Mouse (Mus musculus): Measurements from ENCODE around the gene St5.

Gene St5

DNA sequence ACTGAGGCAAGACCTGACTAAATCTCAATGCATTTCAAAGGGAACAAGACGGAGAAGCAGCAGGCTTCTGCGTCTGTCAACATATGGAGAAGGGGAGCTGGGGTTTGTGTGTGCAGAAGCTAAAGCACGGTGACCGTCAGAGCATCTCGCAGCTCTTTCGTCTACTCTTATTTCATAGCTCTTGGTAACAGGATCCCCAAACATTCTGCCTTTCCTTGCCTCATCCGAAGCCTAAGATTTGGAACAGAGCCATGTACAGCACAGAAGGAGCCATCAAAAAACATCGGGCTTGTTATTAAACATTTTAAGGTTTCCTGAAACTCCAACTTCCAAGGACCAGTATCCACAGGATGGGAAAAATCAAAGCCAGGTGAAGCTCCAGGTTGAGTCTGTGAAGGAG is 62.3 kb downstream of the St5 start:
- no peak for DNase-seq (ENCODE audit: low spot score in 2 of 2)

GRCm38 (mm10) chr7:109637391-109637790 is 66.0 kb downstream of the St5 start:
- no peak for DNase-seq (ENCODE audit: low spot score in 2 of 2)

GRCm38 (mm10) chr7:109636086-109636792 is 67.2 kb downstream of the St5 start:
- no peak for DNase-seq (ENCODE audit: low spot score in 2 of 2)

GRCm38 (mm10) chr7:109633404-109634085 is 69.9 kb downstream of the St5 start:
- DNase-seq (ENCODE audit: low spot score in 2 of 2) = no peak

GRCm38 (mm10) chr7:109631330-109631729 is 72.1 kb downstream of the St5 start:
- DNase-seq (ENCODE audit: low spot score in 2 of 2) = no peak

GRCm38 (mm10) chr7:109629871-109630778 is 73.3 kb downstream of the St5 start:
- no peak for DNase-seq (ENCODE audit: low spot score in 2 of 2)

DNA sequence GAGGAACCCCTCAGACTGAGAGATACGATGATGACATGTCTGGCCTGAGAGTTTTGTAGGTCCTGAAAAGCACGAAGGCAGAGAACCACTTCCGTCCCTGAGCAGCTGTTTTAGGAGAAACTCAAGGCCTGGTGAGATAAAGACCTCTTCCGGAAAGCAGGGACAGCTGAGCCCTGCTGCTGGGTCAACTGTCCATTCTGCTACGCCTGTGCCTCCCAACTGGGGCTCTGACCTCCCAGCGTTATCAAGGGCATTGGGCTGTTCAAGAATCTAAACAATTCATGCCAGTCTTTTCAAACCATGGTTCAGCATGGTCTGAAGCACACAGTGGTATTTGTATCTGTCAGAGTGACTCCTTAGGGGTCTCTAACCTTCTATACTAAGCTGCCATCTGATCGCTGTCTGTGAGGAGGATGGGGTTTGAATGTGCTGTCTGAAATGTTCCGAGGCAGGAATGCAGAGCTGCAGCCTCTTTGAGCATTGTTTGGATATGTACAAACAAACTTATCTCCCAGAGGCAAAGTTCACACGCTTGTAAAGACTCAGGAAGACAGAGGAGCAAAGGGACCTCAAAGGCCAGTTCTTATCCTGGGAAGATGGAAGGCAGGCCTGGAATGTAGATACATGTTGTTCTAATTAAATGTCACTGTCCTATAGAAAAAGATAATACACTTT is 74.3 kb downstream of the St5 start:
- no peak for DNase-seq (ENCODE audit: low spot score in 2 of 2)

GRCm38 (mm10) chr7:109627851-109628250 is 75.6 kb downstream of the St5 start:
- DNase-seq (ENCODE audit: low spot score in 2 of 2) = no peak

DNA sequence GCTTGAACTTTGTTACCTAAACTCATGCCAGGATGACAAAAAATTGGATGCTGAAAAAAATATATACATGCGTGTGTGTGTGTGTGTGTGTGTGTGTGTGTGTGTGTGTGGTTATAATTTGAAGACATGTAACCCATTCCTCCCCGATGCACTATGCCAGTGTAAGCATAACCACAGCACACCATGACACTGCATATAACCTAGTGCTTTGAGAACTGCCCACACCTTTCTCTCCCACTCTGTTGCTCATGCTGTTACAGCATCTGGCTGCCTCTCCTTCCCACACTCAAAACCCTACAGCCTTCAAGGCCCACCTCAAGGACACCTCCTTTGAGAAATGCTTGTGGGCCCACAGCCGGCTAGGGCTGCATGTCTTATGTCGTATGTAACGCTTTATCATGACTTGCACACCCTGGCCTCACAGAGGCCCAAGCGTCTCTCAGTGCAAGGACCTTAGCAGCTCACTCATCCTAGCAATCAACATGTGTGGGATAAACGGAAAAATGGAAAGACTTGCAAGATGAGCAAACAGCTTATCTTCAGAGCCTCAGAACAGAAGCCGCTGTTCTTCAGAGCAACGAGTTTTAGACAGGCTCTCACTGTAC is 81.1 kb downstream of the St5 start:
- DNase-seq (ENCODE audit: low spot score in 2 of 2) = no peak

DNA sequence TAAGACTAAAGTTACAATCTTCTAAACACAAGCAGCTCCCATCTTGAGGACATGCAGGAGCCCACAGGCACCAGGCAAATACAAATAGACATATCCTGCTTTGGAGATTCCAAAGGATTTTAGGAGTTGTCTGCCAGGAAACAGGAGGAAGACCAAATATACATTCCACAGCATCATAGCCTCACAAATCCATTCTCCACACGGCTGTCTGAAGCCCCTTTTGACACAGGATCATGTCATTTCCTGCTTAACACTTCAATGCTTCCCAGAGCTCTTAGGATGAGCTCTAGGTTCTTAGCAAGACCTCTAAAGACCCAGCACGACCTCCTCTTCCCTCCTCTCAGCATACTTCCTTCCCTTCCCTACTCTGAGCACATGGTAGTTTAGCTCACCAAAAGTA is 82.4 kb downstream of the St5 start:
- DNase-seq (ENCODE audit: low spot score in 2 of 2) = no peak

DNA sequence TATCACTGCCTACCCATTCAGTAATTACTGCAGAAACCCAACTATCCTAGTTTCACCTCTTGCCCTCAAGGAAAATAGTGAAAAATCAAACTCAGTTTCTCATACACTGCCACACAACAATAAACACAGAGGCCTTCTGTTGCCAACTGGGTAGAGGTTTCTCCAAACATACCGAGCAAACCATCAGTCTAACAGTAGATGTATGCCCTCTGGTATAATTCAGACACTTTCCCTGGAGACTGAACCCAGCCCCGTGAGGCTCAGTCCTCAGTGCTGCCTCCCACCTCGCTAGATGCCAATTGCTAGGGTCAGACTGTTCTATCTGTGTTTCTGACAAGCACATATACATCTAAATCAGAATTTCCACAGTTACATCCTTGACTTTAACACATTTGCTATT is 83.1 kb downstream of the St5 start:
- no peak for DNase-seq (ENCODE audit: low spot score in 2 of 2)

GRCm38 (mm10) chr7:109618721-109619120 is 84.7 kb downstream of the St5 start:
- DNase-seq (ENCODE audit: low spot score in 2 of 2) = peak in 1 of 2 experiments; percentile 29

DNA sequence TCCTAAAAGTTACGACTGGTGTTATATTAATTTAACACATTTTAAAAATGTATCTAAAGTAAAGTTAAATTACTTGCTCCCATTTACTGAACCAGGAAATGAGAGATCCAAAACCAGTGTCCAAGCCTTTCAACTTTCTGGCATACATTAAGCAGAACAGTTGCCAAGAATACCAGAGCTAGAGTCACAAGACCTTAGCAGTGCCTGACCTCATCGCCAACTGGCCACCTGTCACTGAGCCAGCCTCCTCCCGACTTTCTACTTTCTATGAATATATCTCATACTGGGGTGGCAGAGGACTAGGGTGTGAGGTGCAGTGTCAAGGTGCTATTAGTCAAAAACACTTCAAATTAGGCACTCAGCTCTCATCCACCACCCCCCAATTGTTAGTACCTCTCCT is 85.6 kb downstream of the St5 start:
- DNase-seq (ENCODE audit: low spot score in 2 of 2) = no peak

DNA sequence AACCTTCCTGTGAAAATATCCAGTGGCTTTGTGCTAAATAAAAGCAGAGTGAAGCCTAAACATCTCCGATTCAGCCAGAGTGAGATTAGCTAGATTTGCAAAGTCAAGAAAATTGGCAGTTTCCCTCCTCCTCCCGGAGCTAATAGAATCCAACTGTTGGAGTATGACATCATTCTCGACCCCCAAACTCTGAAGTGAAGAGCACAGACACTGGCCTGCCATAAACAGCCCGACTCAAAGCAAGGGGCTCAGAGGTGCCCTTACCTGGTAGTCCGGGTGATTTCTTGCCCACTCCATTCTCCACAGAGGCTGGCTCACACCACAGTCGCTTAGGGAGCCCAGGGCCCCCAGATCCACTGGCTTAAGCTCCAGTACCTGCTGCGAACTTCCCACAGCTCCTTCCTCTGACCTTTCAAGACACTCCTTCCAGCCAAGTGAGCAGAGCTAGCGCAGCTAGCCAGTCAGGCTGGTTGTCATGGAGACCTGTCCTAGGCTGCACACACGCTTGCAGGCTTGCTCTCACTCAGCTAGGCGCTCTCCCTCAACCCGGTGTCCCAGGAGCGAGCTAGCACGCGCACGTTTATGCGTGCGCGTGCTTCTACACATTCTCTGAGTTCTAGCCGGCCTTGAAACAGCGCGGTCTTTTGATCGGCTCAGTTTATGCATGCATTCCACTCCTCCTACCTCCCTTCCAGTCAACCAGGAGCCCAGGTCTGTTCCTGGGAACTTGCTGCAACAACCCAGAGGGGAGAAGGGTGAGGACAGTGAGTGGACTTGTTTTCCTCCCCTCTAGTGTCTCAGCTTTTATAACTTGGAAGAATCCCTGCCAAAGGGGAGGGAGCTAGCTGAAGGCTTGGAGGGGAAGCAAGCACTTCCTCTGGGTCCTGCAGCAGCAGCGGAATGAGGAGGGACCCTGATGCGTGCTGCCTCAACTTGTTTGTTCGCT is 87.1 kb downstream of the St5 start:
- DNase-seq (ENCODE audit: low spot score in 2 of 2) = peak; percentile 64 to 69

- DNase-seq (ENCODE audit: low spot score in 2 of 2) = no peak
Observed at GRCm38 (mm10) chr7:109615601-109616000, 87.8 kb downstream of the St5 start.

GRCm38 (mm10) chr7:109614939-109615338 is 88.5 kb downstream of the St5 start:
- no peak for DNase-seq (ENCODE audit: low spot score in 2 of 2)

GRCm38 (mm10) chr7:109613531-109614021 is 89.8 kb downstream of the St5 start:
- no peak for DNase-seq (ENCODE audit: low spot score in 2 of 2)

GRCm38 (mm10) chr7:109613051-109613450 is 90.4 kb downstream of the St5 start:
- no peak for DNase-seq (ENCODE audit: low spot score in 2 of 2)

DNA sequence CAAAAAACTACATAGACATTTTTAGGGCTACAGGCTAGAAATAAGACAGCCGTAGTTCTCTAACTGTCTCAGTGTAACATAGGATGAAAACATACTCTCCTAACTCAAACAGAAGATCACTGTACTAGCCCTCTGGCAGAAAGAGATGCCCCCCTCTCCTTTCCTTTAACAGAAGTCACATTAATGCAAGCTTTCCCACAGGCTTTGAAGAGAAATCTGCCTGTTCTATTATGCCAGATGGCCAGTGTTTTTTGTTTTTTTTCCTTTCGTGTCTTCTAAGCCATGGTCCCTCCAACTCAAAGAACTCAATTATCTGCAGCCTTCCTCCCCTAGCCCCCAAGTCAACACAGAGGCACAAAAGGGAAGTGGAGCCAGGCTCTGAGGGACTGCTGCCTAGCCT is 90.9 kb downstream of the St5 start:
- no peak for DNase-seq (ENCODE audit: low spot score in 2 of 2)

GRCm38 (mm10) chr7:109610348-109610747 is 93.1 kb downstream of the St5 start:
- no peak for DNase-seq (ENCODE audit: low spot score in 2 of 2)

Measured in right cerebral cortex, postnatal 36 days (tissue).